In genomic region chr5:128136818-128137217, GRCm38 (mm10) we compare ENCODE assay signal across 14 mouse cellular contexts.
"Had no signal": no experiment of that assay in that cellular context is flagged by ENCODE, and none has a peak within 500 bp of the region (broad histone marks: within the 10 kb centered on the region; RNA-seq: fewer than 3 reads in every experiment).

No protein-coding gene starts in this region.

- H3K27ac ChIP-seq: intestine, embryonic 15.5 days; kidney, embryonic 15.5 days; limb, embryonic 15.5 days; liver, embryonic 15.5 days; midbrain, embryonic 10.5 days; neural tube, embryonic 15.5 days had no signal

- DNase-seq: kidney, adult 2 months; kidney, postnatal 25 days; midbrain, embryonic 14.5 days; right cerebral cortex, postnatal 4 days; spleen, adult 18-20 months; thymus, adult 18-20 months; thymus, postnatal 14 days had no signal

- ATAC-seq: intestine, embryonic 15.5 days had no signal

- H3K4me1 ChIP-seq: intestine, embryonic 15.5 days; kidney, embryonic 15.5 days; liver, embryonic 15.5 days; midbrain, embryonic 10.5 days; neural tube, embryonic 15.5 days had no signal

- H3K36me3 ChIP-seq: intestine, embryonic 15.5 days; kidney, embryonic 15.5 days; limb, embryonic 15.5 days; liver, embryonic 15.5 days; midbrain, embryonic 10.5 days; neural tube, embryonic 15.5 days had no signal

- H3K27me3 ChIP-seq: intestine, embryonic 15.5 days; kidney, embryonic 15.5 days; limb, embryonic 15.5 days; liver, embryonic 15.5 days; neural tube, embryonic 15.5 days had no signal

- H3K4me3 ChIP-seq: intestine, embryonic 15.5 days; kidney, embryonic 15.5 days; limb, embryonic 15.5 days; liver, embryonic 15.5 days; midbrain, embryonic 10.5 days; myocyte; neural tube, embryonic 15.5 days had no signal

- H3K4me2 ChIP-seq: intestine, embryonic 15.5 days; kidney, embryonic 15.5 days; limb, embryonic 15.5 days; liver, embryonic 15.5 days; neural tube, embryonic 15.5 days had no signal

- H3K9me3 ChIP-seq: intestine, embryonic 15.5 days; kidney, embryonic 15.5 days; limb, embryonic 15.5 days; liver, embryonic 15.5 days; midbrain, embryonic 10.5 days; neural tube, embryonic 15.5 days had no signal

- H3K9ac ChIP-seq: intestine, embryonic 15.5 days; kidney, embryonic 15.5 days; limb, embryonic 15.5 days; liver, embryonic 15.5 days; neural tube, embryonic 15.5 days had no signal
